Mouse (Mus musculus): ENCODE measurements at regions not wholly inside any gene's neighbourhood (a gene's known extent, or its start where the extent isn't known, plus 50 kb on each side); places are given as distances from the start of the nearest gene placed in this dataset.

DNA sequence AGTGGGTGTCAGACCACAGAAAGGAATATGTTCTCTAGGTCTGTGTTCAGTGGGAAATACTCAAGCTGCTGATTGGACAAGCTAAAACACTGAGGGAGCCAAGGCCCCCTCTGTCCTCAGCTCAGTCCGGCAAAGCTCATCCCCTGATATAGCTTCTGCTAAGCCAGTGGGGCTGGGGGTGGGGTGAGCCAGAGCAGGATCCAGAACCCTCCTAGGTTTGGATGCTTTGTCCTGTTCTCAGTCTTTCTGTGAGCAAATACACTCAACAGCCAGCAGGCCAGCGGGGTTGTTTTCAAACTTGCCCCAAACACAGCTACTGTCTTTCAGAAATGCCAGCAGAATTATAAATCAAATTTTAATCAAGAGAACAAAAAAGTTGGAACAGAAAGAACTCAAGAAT is 454.4 kb downstream of the Wdr11 start:
- no peak for DNase-seq
- intact Hi-C loops (cut with DNase I; ENCODE audit: low total_unique reads), result no loop called here

DNA sequence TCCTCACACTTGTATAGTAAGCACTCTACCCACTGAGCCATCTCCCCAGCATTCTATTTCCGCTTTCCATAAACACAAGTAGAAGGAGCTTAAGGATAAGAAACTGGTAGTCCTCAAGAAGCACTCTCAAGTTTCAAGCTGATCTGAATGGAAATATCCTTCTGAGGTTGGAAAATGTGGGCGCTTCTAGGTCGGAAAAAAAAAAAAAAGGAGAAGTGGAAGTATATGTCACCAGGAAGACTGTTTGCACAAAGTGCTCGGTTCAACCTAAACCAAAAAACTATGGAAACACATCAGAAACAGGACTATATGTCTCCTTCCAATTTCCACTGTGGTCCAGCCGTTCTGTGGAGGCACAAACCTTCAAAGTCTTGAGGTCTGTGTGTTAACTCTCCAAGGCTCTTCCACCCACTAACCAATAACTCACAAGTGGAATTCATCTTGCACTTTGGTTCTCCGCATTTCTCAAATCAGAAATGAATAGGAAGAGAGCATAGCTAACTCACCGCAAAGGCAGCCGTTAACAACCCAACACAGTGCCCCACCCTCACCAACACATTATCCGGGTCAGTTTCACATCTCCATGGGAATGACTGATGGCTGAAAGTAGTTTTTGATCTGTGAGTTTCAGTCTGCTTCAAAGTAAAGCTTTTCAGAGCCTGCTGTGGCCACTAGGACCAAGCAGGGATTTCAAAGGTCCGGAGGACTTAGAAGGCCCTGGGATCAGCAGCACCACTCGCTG is 455.8 kb downstream of the Wdr11 start:
- DNase-seq, result no peak
- intact Hi-C loops (cut with DNase I; ENCODE audit: low total_unique reads), result no loop called here

DNA sequence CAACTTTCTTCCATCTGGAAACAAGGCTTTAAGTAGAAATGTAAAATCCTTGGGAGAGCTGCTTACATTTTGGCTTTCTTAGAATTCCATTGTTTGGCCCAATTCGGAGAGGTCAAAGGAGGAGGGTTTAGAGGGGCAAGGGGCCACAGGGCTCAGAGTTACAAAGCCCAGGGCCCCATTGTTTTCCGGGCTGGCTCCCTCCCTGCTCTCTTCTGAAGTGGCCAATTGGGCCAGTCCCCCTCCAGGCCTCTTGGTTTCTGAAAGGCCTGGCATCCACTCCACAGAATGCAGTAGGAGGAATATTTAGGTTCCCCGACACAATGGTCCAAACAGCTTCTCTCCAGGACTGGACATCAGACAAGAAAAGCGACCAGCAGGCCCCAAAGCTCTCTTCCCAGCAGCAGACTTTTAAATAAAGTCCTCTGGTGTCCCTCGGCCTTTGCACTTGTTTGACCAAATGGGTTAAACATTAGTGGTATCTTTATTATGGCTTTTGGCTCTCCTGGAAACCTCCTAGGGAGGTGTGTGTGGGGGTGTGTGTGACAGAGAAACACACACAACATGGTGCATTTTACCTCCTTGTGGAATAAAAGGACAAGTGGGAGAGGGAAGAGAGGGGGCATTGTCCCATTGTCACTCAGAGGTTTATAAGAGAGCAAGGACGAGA is 456.6 kb downstream of the Wdr11 start:
- DNase-seq, result no peak
- intact Hi-C loops (cut with DNase I; ENCODE audit: low total_unique reads), result no loop called here

DNA sequence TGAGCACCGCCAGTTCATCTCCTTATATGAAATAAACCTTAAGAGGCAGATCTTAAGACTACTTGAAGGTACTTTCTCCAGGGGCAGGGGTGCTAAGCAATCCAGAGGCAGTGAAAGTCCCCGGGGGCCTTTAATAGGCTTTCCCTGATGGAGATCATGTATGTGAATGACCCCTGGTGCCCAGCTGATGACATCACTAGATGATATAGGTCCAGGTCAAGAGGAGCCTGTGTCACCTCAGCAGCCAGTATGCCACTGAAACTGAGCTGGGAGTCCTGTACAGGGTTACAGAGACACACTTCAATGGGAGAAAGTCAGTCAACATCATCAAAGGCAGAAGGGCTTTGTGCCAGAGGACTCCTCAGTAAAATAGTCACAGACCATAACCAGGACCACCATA is 457.8 kb downstream of the Wdr11 start:
- DNase-seq, result no peak
- intact Hi-C loops (cut with DNase I; ENCODE audit: low total_unique reads), result no loop called here

GRCm38 (mm10) chr7:130050120-130050519 is 458.5 kb downstream of the Wdr11 start:
- no peak for DNase-seq
- intact Hi-C loops (cut with DNase I; ENCODE audit: low total_unique reads), result no loop called here

GRCm38 (mm10) chr7:130052376-130052775 is 460.7 kb downstream of the Wdr11 start:
- intact Hi-C loops (cut with DNase I; ENCODE audit: low total_unique reads), result no loop called here
- no peak for DNase-seq

DNA sequence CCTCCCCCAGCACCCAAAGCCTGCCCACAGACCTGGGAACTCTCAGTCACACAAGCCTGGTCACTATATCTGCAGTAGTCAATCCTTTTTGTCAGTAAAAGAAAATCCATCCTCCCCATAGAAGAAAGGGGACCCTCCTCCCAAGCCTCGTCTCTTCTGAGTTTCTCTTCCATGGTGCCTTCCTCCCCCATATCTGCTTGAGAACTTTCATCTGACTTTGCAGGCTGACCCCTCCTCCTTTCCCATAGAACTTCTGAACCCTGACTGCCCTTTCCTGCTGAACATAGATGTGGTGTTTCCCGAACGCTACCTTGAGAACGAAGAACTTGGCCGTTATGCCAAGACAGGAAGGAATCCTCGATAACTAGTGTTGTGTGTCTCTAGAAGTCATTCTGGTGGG is 462.5 kb downstream of the Ate1 start:
- intact Hi-C loops (cut with DNase I; ENCODE audit: low total_unique reads), result no loop called here
- DNase-seq, result no peak

- no peak for DNase-seq
- intact Hi-C loops (cut with DNase I; ENCODE audit: low total_unique reads), result no loop called here
Measured at GRCm38 (mm10) chr7:130058267-130058666, 461.9 kb downstream of the Ate1 start.

- intact Hi-C loops (cut with DNase I; ENCODE audit: low total_unique reads), result no loop called here
- no peak for DNase-seq
Measured at GRCm38 (mm10) chr7:130059684-130060607, 460.2 kb downstream of the Ate1 start.

DNA sequence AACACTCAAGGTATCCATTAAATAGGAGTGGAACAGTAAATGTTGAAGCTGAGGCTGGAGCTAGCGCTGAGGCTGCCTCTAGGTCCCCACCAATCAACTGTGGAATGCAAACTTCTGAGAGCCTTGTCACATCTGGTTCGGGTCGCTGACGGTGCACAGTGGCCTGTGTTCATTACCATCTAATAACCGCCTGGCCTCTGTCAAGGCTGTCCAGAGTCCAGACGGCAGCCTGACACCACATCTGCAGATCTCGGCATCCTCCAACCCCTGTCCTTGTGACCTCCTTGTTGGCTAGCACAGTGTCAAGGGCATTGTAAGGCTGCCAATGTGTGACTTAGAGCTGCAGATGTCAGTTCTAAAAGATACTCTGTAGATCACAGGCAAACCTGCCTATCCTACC is 455.7 kb downstream of the Ate1 start:
- intact Hi-C loops (cut with DNase I; ENCODE audit: low total_unique reads), result no loop called here
- no peak for DNase-seq

DNA sequence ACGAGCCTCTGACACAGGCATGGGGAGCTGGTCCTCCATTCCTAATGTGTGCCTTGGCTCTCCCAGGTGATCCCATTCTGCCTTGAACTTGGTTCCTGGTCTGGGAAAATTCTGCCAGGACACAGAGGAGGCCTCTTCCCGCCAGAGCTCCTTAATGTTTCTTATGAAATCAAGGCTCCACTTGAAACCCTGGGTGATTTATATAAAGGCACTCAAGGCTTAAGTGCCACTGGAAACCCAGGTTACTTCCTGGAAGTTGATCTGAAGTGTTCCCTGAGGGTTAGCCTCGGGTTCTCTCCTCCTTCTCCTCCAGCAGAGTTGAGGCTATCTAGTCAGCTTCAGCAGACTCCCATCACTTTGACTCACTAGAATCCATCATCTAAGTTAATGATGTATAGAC is 451.9 kb downstream of the Ate1 start:
- no peak for DNase-seq
- intact Hi-C loops (cut with DNase I; ENCODE audit: low total_unique reads), result no loop called here

DNA sequence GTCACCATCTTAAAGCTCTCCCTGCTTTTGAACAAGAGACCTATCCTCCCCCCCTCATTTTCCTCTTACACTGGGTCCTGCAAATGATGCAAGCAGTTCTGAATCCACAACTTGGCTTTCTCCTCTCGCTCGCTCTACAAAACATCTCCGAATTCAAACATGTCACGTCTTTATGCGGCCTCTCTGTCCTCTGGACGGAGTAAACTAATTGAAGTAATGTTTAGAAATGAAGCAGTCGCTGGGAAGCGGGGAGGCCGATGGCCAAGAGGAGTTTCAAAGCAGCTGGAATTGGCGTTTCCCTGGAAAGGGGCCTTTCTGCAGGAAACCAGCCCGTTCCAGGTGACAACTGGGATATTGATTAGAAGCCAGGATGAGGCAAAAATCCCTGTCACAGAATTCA is 446.8 kb downstream of the Ate1 start:
- intact Hi-C loops (cut with DNase I; ENCODE audit: low total_unique reads), result no loop called here
- DNase-seq, result no peak

DNA sequence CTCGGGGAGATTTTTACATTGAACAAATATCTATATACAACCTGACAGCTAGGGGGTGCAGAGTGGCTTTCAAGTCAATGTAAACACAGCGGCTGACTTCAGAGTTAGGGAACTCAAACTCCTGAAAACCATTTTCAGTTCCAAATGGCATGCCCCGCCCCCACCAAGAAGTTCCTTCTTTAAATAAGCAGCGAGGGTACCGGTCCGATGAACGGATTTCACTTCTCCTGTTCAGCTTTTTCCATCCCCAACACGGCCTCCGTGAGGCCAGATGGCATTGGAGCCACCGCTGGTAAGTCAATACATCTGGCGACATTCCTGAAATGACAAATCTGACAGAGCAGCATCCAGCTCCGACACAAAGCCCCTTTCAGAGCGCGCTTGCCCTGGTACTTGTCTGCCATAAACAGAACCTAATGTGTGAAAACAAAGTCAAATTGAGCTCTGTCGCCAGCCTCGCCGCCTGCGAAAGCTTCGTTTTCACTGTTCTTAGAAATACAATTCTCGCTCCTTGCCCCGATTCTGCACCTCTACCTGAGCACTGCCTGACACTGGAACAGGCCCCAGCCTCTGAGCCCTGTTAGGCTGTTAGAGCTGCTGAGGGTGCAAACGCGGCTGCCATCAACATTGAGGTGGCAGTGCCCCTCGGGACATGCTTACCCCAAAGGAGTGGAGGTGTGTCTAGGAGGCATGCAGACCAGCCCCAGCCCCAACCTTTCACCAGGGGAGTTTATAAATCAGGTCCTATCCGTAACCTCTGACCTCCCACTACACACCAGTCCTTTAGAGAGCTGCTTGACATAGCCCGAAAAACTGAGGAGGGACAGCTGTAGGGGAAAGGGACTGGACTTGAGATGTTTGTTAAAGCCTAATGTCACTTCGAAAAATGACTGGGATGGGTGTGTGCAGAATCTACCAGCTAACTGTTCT is 446.0 kb downstream of the Ate1 start:
- intact Hi-C loops (cut with DNase I; ENCODE audit: low total_unique reads), result no loop called here
- peak; percentile 17 for DNase-seq

DNA sequence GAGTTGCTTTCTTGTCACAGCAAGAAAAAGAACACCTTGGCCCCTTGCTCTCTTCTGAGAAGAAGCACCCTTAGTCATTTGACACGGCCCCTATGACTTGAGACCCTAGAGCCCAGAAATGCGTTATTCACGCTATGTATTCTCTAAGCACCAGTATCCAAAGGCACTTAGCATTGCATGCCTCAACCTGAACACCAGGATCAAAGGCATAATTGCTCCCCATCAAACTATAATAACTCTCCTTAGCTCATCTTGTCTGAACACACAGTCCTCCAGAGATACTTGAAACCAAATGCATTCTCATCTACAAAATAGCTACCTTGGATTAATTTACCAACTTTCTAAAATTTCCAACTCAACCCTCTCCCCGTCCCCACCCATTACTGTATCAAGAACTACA is 437.5 kb downstream of the Ate1 start:
- no peak for DNase-seq
- intact Hi-C loops (cut with DNase I; ENCODE audit: low total_unique reads), result no loop called here

- intact Hi-C loops (cut with DNase I; ENCODE audit: low total_unique reads), result no loop called here
- no peak for DNase-seq
Measured at GRCm38 (mm10) chr7:130085706-130086105, 434.5 kb downstream of the Ate1 start.

GRCm38 (mm10) chr7:130089896-130090610 is 430.1 kb downstream of the Ate1 start:
- intact Hi-C loops (cut with DNase I; ENCODE audit: low total_unique reads), result no loop called here
- no peak for DNase-seq

GRCm38 (mm10) chr7:130091942-130092341 is 428.2 kb downstream of the Ate1 start:
- intact Hi-C loops (cut with DNase I; ENCODE audit: low total_unique reads), result no loop called here
- DNase-seq, result no peak

- intact Hi-C loops (cut with DNase I; ENCODE audit: low total_unique reads), result no loop called here
- DNase-seq, result no peak
Measured at GRCm38 (mm10) chr7:130095141-130095540, 425.0 kb downstream of the Ate1 start.

DNA sequence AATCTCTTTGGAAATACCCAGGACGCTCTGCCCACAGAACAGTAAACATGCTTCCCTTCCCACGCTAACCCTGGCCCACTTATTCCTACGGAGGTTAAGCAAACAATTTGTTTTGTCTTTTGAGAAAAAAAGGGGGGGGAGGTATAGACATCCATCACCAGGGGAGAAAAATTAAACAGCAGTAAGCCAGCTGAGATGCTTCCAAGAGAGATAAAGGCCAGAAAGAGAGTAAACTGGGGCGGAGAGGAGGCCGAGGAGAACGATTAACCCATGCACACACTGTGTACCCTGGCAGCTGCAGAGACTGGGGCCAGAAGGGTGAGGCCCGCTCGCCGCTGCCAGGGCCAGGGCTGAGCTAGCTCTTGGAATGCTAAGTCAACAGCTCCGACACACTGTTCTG is 421.6 kb downstream of the Ate1 start:
- no peak for DNase-seq
- intact Hi-C loops (cut with DNase I; ENCODE audit: low total_unique reads), result no loop called here

All from gastrocnemius, postnatal 14 days (tissue).